Mouse (Mus musculus) hindlimb bud, embryonic 11.5 days (tissue): ENCODE measurements at regions not wholly inside any gene's neighbourhood (a gene's known extent, or its start where the extent isn't known, plus 50 kb on each side); places are given as distances from the start of the nearest gene placed in this dataset.

Source experiments
- DNase-seq: peaks from one replicate; pipeline ENCODE4 v3.0.0-alpha.2; 2012; ENCODE audit warnings: low read depth, low spot score; ENCODE audit errors: extremely low spot score

DNA sequence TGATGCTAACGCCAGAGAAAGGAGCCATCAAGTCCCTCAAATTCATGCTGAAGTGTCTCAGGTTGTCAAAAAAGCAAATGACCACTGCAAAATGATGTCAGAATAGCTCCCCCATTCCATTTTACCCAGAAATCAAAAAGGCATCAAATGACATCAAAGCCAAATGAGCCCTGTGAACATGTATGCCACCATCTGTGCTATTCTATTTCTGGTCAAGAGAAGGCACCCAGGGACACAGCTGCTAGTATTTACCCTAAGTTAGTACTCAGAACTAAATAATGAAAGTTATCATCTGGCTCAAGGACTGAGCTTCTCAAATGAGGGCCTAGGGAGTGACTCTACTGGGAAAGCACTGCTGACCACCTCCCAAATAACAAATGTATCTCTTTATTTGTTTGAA lies 191.1 kb upstream of the Ahr start:
- no peak for DNase-seq

DNA sequence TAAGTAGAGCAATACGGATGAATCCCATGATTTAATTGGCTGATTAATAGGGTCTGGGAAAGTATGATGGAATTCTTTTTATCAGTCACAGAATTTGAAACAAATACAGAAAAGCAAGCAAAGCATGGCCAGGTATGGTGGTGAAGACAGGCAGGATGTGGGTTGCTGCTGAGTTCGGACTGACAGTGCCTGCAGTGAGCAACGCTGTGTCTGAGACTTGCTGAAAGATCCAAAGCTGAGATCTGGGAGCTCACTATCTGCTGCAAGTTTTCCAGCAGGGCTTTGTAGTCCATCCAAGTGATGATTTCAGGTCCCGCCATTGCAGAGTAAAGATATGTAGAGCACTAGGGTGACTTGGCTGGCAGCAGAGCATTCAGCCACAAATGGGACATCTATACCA lies 189.3 kb upstream of the Ahr start:
- no peak for DNase-seq

DNA sequence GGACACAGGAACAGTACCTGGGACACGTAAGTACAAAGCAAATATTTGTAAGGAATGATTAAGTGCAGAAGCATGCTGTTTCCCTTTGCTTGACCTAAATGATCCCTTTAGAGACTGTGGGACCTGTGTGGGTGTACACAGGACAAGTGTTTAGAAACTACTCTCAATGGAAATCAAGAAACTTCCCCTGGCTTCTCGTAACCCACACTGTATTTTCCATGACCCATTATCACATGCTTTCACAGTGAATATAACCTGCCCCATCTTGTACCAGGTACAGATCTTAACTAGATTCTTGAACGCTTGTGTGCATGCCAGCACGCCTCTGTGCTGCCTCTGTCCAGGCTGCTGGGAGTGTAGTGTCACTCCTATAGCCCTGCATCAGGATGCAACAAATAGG lies 177.8 kb upstream of the Ahr start:
- no peak for DNase-seq

DNA sequence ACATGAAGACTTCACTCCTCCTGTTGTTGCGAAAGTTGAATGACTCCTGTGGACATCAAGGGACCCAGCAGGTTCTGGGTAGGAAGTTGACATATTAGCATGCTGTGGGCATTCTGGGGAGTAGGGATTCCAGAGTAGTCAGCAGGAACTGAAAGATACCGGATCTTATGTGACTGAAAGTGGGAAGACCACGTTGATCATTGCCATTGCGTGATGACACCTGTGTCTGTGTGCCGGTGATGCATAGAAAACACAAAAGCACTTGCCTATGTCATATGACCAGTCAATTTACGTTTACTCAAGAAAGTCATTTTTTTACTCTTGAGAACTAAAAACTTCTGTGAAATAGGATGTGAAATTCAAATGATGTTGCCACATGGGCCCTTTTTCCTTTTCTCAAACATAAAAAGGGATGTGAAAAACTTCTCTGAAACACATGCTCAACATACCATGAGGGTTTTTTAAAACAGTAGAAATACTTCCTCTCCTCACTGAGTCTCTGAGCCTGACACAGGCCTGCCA lies 176.8 kb upstream of the Ahr start:
- no peak for DNase-seq

DNA sequence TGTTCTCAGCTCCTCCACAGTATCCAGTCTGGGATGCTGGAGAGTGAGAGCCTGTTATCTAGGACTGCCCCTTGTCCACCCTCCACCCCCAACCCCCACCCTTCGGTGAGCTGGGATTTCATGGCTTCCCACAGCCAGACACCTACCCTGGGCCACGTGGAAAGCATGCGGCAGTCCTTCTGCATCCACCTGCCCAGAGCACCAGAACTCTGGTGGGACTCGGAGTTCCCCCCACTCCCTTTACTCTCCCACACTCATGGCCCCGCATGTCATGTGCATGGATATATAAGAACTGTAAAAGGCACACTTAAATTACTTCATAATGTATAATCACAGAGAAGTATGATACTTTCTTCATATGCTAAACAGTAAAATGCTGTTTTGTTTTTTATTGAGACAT lies 175.5 kb upstream of the Ahr start:
- no peak for DNase-seq

DNA sequence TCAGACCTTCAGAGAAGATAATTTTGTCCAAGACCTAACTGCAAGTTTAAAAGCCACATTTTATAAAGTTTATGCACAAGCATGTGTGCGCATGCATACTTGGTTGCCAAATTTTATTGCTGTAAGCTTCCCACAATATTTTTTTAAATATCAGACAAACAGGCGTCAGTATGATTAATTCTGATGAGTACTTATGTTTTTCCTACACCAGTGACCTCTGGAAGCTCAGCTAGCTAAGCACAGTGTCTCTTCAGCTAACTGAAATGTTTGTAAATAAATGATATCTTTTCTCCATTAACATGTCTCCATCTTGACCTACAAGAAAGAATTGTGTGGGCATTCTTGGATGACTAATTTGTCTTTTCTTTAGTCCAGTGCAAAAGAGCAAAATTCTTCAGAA lies 168.6 kb upstream of the Ahr start:
- DNase-seq, result no peak

DNA sequence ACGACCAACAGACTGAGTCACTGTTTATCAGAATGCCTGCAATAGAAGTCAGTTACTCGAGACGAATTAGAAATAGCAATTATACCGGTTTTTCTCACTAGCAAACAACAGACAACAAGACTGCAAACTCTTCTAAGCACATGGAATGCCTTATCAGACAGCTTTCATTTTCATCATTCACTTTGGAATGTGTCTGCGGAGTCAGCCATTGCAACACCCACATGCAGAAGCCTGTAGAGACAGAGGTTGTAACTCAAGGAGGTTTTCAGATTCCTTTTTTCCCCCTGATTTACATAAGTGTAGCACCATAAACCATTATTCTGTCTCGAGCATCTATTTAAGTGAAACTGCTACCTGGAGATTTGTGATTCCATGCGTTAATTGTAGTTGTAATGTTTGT lies 167.8 kb upstream of the Ahr start:
- DNase-seq, result no peak

DNA sequence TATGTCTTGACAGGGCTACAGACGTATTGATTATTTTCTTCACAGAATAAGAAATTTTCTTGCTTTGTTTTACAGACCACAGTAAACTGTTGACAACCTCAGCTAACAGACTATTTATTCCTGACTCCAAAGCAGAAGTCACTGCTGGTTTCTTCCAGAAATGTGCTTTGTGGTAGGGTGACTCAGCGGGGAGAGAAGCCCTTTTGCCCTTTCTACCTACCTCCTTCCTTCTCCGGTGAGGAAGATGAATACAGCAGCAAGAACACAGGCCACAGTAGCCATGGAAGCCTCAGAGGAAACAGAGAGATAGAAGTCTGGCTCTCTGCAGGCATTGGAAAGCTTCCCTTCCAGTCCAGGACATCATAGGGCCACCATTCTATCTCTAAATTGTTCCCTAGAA lies 159.4 kb upstream of the Ahr start:
- no peak for DNase-seq

DNA sequence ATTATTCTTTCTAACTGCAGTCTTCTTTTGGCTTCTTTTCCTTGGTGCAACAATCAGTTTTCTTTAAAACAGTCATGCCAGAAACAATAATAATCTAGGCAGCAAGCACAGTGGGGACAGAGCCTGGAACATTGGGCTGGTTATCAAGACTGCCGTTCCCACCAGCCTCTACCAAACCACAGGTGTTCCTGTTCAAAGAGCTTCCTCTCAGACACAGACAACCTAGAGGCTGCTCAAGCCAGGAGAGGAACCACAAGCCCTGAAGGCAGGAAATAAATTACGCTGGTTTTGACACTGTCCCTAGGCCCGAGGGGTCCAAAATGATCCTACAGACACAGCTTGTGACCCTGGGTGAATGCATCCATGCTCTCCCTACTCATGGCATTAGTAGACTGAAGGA lies 156.1 kb upstream of the Ahr start:
- no peak for DNase-seq

DNA sequence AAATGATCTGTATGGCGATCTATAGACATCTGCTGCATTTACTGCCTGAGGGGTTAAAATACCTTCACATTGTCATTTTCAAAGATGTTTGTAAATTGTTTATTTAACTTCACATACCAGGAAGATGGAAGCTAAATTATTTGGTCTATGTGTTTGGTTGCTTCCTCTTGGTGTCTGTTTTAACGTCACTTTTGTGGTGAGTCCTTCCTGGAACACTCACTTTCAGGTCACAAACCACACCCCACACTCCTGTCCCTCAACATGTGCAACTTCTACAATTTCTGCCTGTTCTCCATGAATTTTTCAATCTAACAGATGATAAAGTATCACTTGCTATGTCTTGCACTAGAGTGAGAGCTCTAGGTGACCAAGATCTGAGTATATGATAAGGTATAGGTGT lies 151.4 kb upstream of the Ahr start:
- DNase-seq, result no peak

DNA sequence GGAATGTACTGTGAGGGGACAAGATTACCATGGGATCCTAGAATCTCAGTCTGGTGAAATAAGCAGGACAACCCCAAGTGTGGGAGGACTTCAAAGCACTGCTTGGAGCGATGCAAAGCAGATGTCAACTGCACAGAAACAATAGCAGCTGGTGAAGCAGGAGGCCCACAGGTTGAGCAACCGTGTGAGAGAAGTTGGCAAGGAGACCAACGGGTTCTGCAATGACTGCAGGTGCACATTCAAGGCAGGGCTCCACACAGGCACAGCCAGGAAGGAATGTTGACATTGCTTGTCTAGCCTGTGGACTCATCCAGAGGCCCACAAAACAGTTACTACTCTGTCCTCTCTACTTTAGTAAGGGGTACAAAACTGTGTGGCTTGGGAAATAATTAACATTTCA lies 150.4 kb upstream of the Ahr start:
- no peak for DNase-seq

DNA sequence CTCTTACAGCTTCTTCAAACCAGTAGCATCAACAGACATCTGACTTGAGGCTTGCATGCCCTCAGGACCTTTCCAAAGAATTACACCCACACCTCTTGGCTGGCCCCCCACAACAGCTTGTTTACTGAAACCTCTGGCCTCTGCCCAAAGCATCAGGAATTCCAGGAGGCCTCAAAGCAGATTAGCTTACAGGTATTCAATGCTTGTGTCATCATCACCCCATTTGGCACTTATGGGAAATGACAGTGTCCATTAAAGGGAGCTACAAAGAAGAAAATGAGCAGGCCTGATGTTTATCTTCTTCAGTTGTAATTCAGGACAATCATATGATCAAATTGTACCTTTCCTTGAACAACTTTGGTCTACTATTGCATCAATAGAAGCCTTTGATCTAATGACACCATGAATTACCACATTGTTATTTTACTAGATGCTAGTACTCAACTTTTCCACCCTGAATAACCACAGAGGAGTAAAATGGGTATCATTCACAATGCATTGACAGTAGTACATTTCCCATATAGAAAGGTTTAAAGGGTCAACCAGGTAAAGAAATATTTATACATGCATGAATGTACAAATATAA lies 147.1 kb upstream of the Ahr start:
- DNase-seq, result no peak

DNA sequence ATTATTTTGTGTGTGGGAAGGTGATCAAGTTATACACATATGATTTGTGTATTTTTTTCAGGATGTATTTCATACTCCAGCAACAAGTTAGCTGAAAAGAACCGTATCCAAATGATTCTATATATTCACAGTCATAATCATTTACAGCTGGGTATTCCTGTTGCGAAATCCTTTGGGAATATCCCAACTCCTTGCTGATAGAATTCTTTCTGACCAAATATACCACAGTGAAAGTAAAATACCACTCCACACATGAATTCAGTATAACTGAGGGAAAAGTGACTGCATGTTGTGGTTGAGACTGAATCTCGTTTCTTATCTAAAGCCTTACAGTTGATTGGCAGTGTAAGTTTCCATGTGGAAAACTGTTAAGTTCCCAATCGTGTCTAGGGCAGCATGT lies 145.1 kb upstream of the Ahr start:
- DNase-seq, result no peak

DNA sequence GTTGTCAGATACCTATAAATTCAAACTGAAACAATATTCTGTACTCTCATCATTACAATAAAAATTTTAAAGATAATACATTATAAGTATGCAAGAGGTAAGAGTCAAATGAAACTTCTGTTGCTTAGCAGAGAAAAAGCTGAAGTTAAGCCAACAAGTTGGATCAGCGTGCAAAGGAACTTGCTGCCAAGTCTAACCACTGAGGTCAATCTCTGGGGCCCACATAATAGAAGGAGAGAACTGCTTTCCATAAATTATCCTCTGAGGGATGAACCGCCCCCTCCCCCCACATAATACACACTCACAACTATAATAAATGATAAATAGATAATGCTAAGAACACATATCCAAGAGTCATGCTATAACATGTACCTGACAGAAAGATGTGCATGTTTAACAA lies 144.2 kb upstream of the Ahr start:
- no peak for DNase-seq

DNA sequence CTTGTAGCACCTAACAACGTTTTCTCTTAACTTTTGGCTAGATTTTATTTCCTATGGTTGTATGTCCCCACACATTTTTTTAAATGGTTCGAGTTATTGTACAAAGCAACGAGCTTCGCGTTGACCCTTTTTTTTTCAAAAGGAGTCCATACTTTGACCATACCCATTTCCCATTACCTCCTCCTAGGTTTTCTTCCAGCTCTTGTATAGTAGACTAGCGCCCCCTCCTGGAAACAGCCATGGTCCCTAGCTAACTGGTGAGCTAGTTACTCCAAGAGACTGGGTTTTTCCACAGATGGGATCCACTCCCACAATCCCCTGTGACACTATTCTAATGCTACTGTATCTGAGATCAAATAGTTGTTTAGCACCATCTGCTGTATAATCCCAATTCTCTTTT lies 139.6 kb upstream of the Ahr start:
- DNase-seq, result no peak

DNA sequence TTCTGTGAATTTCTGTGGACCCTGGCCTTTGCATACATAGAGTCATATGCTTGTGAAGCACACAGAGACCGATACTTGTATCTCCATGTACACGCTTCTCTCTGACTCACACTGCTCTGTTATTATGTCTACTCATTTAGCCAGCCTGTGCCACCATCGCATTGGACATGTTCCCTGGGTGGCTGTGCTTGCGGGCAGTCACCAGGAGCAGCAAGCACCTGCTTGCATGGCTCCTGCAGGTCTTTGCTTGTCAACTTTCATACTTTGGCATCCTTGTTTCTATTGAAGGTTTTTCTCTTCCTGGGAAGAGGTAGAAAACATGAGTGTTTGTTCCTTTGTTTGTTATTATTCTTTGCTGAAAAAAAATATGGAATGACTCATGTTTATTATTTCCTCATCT lies 136.1 kb upstream of the Ahr start:
- no peak for DNase-seq

DNA sequence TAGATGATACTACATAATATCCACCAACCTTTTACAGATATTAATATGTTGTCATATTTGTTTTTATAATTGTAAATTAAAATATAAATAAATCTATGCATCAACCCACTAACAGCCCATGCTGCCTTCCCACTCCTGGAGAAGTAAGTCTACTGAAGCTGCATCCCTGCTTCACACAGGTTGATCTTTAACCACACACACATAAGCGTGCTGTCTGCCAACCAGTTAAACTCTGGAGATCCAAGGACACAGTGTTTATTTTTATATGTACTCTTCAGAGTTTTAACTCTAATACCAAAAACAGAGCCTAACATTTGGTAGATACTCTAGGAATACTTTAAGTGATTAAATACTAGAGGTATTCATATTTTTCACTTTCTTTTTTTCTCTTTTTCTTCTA lies 133.9 kb upstream of the Ahr start:
- DNase-seq, result no peak

DNA sequence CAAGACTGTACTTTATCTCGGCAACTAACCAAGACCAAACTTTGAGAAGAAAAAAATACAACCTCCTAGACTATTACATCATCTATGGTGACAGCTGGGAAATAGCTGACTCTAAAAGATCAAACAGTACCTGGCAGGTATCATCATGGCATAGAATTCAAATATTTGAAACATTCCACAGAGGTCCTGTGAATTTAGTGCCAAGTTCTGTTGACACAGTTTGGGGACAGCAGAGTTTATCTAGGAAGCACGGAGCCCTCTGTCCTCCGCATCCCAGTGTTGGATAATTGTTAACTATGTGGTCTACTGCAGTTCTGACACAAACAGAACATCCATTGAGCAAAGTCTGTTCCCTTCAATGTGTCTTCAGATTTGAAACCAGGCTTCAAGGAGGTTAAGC lies 132.9 kb upstream of the Ahr start:
- no peak for DNase-seq

DNA sequence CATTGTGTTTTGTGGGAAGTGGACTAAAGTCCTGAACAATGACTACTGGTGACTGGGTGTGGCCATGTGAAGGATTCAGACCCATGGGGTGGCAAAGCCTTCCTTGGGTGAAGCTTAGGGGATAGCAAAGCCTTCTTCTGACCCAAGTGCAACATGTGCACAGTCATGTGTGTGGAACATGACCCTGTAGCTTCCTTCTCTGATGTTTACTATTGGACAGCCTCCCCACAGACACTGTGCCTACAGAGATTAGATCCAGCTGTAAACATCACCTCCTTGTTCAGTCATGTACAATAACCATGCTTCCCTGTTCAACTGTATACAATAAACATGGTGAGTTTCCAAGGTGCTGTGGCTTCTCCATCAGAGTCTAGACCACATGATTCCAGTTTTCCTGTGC lies 132.4 kb upstream of the Ahr start:
- DNase-seq, result no peak

DNA sequence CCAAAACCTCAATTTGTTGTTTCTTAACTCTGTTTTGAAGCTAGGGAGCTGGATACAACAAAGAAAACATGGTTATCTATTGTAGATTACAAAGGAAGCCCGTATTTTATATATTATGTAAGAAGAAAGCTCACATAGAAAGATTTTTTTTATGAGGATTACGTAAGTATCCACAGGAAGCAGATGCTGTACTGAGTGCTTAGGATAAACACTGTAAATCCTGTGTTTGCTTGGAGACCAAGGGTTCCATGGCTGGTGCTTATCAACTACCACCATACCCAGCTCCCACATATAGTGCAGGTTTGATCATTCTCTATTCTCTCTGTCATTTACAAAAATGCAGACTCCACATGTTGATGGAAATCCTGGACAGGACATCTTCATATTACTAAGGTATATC lies 131.2 kb upstream of the Ahr start:
- no peak for DNase-seq

DNA sequence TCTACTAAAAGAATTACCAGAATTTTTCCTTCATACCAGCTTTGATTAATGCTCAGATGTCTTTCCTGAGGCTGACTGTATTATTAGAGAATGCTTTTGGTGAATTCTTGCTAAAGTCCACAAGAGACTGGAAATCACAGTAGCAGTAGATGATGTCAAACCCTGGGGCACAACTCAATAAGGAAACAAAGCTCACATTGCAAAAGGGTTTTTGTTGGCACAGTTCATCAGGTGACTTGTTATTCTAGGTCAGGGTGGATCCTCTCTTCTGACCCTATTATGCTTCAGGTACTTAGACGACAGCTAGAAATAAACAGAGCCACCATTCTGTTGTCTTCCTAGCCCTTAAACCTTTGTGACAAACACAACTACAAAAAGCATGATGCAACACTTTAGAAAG lies 128.2 kb upstream of the Ahr start:
- DNase-seq, result no peak

DNA sequence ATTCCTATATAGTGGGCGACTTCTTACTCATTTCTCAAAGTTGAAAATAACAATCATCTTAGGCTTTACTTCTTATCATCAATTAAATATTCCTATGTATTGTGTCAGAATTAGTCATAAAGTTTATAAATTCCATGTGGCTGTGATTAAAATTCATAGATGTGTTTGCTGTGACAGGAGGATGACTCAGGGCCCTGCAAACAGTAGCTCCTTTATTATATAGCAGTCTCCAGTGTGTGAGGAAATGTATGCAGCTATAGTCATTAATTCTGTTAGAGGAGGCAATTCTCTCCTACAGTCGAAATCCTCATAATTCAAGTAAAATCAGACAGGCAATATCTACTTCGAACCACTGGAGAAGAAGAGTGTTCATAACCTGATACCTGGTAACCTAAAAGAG lies 121.7 kb upstream of the Ahr start:
- DNase-seq, result no peak

DNA sequence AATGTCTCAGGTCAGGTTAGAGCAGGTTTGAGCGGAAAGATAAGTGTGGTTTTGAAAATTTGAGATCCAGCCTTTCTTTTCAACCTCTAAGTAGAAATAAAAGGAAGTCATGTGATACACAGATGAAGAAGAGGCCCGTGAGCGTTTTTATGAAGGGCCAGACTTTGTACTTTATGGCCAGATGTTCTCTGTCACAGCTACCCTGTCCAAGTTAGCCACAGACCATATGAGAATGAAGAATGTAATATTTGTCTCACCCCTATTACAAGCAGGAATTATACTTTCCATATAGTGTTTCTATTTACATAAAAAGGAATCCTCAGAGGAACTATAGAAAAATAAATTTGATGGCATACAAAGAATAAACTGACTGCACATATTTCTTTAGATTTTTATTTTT lies 114.9 kb upstream of the Ahr start:
- DNase-seq, result no peak

DNA sequence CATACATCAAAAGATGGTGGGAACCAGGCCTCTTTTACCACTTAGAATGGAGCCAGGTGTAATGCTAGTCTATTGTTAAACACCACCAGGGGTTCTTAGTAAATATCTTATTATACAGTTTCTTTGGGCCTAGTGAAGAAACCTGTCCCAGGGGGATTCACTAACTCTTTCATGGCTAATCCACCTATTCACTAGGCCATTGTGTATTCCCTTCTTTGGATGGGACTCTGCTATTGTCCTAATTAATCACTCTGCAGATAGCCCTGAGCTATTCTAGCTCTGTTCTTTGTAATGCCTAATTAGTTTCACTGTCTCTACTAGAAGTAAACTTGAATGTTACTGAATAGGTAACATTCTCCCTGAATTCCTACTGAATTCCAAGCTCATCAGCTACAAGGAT lies 107.6 kb upstream of the Ahr start:
- no peak for DNase-seq
